Mouse (Mus musculus) bone marrow, adult 2 months (tissue): ENCODE measurements at regions not wholly inside any gene's neighbourhood (a gene's known extent, or its start where the extent isn't known, plus 50 kb on each side); places are given as distances from the start of the nearest gene placed in this dataset.

Source experiments
- H3K27ac ChIP-seq: fragments of 200-500 bp; 2 replicates; pipeline ENCODE4 v1.5.1; 2012; ENCODE audit warnings: low read depth, mild to moderate bottlenecking, control low read depth, inconsistent platforms, low read length; ENCODE audit not compliant: control insufficient read depth, poor library complexity, insufficient read depth
- H3K4me1 ChIP-seq: fragments of 200-500 bp; 2 replicates; pipeline ENCODE4 v1.6.1; 2011; ENCODE audit warnings: low read length; ENCODE audit not compliant: control insufficient read depth, insufficient read depth
- H3K4me3 ChIP-seq: fragments of 200-500 bp; replicated peaks from 2 replicates; pipeline ENCODE3; 2011; ENCODE audit warnings: mild to moderate bottlenecking, low read depth, low read length, control low read depth; ENCODE audit not compliant: control insufficient read depth
- CTCF ChIP-seq: fragments of 200-500 bp; IDR thresholded peaks from 2 replicates; pipeline ENCODE4 v1.5.1; 2011; ENCODE audit warnings: low read length, control low read depth; ENCODE audit not compliant: control insufficient read depth, insufficient read depth
- POLR2A ChIP-seq: fragments of 200-500 bp; IDR thresholded peaks from 2 replicates; pipeline ENCODE4 v1.6.1; 2011; ENCODE audit warnings: low read depth, mild to moderate bottlenecking, control low read depth, low read length, borderline replicate concordance; ENCODE audit not compliant: control insufficient read depth
- WGBS: fragments of 180-500 bp; shearing (Covaris S2); methylation state at CpG from one replicate; pipeline ENCODE4 v1.1.7; 2018; 5-methylcytosine and 5-hydroxymethylcytosine counted together

- no peak overlapping the region for H3K4me3 ChIP-seq
- H3K4me1 ChIP-seq, result no peaks in the 10 kb centered on the region
- H3K27ac ChIP-seq, result no peak overlapping the region
- TF ChIP-seq POLR2A (no peak), CTCF (no peak)
- WGBS, result 64% methylated on average over 6 of the region's 6 CpGs
Observed at GRCm38 (mm10) chr1:76065783-76066182, 519.7 kb downstream of the Slc4a3 start.

DNA sequence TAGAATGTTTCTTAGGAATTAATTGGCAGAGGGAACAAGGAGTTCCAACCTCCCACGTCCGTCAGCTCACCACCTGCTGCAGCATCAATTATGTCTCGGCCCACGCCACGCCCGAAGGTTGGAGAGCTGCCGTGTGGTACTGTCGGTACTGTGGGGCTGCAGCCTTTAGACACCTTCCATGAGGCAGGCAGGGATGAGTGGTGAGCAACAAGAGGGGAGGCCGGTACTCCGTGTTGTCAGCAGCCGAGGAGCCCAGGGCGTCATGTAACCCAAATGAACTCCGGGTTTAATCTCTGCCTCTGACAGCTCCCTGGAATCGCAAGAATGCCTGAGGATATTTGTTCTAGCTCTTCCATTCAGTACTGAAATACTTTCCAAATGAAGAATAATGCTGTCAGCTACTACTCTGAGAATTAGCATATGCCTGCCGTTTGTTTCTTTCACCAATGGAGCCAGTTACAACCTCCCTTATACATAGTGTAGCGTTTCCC, 524.8 kb downstream of the Slc4a3 start:
- Histone ChIP-seq H3K27ac (no peak overlapping the region), H3K4me1 (no peaks in the 10 kb centered on the region), H3K4me3 (no peak overlapping the region)
- no peak for TF ChIP-seq POLR2A
- TF ChIP-seq CTCF, result no peak
- WGBS, result 75% methylated on average over 16 of the region's 16 CpGs

DNA sequence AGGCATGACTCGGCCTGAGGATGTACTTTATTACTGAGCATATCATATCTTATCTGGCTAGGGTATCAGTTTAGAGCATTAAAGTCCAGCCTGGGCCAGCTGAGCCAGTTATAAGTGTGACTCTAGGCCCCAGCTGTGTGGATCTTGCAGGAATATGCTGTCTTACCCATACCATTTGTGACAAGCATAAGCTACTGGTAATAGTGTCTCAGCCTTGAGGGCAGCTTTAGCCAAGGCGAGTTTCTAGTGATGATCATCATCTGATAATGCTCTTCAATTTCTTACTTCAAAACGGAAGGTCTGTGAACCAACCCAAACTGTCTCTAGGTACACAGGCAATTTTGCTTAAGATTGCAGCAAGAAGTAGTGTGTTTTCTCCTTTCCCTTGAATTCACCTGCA, 529.1 kb downstream of the Slc4a3 start:
- no peak overlapping the region for H3K27ac ChIP-seq
- H3K4me1 ChIP-seq, result no peaks in the 10 kb centered on the region
- no peak overlapping the region for H3K4me3 ChIP-seq
- WGBS, result 53% methylated on average over 3 of the region's 3 CpGs
- TF ChIP-seq POLR2A (no peak), CTCF (no peak)

DNA sequence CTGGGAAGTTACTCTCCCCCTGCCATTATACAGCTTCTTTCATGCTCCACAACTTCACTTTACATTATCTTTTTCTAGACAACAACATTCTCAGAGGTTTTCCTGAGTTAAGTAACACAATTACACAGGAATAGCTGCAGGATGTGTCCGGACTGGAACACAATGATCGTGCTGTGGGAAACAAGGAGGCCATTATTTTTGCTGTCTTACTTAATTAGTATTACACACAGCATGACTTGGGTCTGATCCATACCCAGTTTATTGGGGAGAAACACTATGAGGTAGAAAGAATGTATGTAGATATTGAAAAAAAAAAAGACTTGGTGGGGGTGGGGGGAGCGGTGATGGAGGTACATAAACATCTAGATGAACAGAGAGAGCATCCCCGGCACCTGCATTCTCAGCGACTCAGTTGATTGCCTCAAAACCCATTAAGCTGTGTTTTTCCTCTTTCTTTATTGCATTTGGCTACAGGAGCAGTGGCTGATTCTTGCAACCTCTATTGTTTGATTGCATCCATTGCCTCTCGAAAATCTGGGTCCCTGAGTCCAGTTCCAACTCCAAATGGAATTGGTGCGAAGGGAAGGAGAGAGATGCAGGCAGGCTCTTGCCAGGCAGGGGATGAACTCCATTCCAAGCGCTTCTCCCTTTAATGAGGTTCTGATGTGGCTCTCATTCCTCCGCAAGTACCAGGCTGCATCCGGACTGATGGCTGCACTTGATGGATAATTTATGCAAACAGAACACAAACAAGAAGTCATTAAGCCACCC, 529.8 kb downstream of the Slc4a3 start:
- H3K4me1 ChIP-seq, result no peaks in the 10 kb centered on the region
- WGBS, result 77% methylated on average over 10 of the region's 10 CpGs
- no peak for TF ChIP-seq CTCF
- no peak for TF ChIP-seq POLR2A
- no peak overlapping the region for H3K4me3 ChIP-seq
- no peak overlapping the region for H3K27ac ChIP-seq

DNA sequence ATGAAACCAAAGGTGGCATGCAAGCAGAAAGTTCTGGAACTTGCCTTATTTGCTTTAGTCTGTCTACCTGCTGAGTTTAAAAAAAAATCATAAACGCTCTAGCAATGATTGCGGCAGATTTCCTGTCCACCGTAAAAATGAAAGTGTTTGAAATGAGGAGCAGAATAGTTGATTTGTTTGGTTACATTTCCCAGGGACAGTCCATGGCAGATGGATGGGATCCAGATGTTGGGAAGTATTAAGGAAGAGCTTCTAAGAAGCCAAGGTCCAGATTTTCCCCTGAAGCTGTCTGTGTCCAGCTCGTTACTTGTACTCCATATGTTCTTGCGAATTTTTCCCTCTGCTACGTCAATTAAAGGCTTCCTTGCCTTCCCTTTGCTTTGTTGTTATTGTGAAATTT, 534.2 kb downstream of the Slc4a3 start:
- H3K4me3 ChIP-seq, result no peak overlapping the region
- no peaks in the 10 kb centered on the region for H3K4me1 ChIP-seq
- 79% methylated on average over 6 of the region's 6 CpGs for WGBS
- TF ChIP-seq CTCF, result no peak
- TF ChIP-seq POLR2A, result no peak
- no peak overlapping the region for H3K27ac ChIP-seq

DNA sequence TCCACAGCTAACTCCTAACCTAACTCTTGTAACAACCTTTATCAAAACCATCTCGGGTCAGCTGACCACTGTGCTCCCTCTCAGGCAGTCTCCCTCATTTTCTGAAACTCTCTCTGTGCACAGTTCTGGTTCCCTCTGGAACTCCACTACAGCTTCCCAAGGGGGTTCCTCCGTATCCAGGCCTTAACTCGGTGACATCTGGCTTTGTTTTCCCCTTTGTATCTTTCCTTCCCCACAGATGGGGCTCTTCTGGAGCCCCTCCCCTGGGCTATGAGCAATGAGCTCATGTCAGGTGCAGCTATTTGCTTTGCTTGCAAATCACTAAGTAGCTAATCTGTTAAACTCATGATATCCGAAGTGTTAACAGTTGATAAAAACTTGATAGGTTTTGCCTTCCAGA, 535.6 kb downstream of the Slc4a3 start:
- Histone ChIP-seq H3K4me3 (no peak overlapping the region), H3K27ac (no peak overlapping the region), H3K4me1 (no peaks in the 10 kb centered on the region)
- TF ChIP-seq CTCF (no peak), POLR2A (no peak)
- 67% methylated on average over 4 of the region's 4 CpGs for WGBS

DNA sequence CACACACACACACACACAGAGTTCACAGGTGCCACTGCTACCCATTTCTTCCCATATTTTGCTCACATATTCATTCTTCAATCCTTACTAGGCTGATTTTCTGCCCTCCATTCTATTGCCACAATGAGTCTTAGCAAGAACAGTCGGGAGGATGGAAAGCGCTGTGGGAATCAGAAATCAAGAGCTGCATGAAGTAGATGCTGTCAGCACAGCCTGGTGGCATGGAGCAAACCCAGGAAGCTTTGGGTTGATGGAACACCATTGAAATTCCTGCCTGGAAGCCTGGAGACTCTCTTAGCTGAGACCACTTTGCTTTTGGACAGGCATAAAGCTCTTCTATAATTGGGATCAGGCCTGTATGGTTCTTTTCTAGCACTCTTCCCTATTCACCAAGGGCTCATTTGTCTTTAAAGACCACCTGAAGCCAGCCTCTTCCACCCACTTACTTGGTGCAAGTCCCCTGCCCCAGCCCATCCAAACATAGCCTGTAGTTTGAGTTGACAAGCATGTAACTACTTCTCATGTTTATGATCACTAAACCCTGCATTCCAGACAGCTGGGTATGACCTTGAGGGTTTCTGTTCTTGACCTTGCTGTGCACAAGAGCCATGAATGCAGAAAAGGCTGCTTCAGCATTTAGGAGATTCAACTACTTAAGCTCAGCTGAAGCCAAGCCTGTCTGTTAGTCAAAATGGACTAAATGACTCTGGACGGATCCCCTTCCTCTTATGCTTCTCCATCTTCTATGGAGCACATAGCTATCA, 537.4 kb downstream of the Slc4a3 start:
- 78% methylated on average over 3 of the region's 3 CpGs for WGBS
- no peak overlapping the region for H3K4me3 ChIP-seq
- H3K4me1 ChIP-seq, result no peaks in the 10 kb centered on the region
- no peak for TF ChIP-seq POLR2A
- no peak for TF ChIP-seq CTCF
- H3K27ac ChIP-seq, result no peak overlapping the region

GRCm38 (mm10) chr1:76091031-76091430, 545.0 kb downstream of the Slc4a3 start:
- 67% methylated on average over 5 of the region's 5 CpGs for WGBS
- no peak overlapping the region for H3K4me3 ChIP-seq
- no peaks in the 10 kb centered on the region for H3K4me1 ChIP-seq
- H3K27ac ChIP-seq, result no peak overlapping the region
- no peak for TF ChIP-seq POLR2A
- no peak for TF ChIP-seq CTCF

GRCm38 (mm10) chr1:76113281-76113680, 567.2 kb downstream of the Slc4a3 start:
- H3K4me1 ChIP-seq, result no peaks in the 10 kb centered on the region
- H3K27ac ChIP-seq, result no peak overlapping the region
- 77% methylated on average over 3 of the region's 3 CpGs for WGBS
- TF ChIP-seq CTCF (no peak), POLR2A (no peak)
- no peak overlapping the region for H3K4me3 ChIP-seq
